ENCODE assay signal across 15 mouse cellular contexts in genomic region chr7:92822409-92823101, GRCm38 (mm10). TPM values are rescaled to one million over a fixed set of nuclear protein-coding genes. Genes with fewer than 3 reads are reported as not detected.
DNase-seq lines count a peak whose midpoint lies in the region; ATAC-seq and TF ChIP-seq lines count a peak whose summit lies in the region.
"Had no signal": no experiment of that assay in that cellular context is flagged by ENCODE, and none has a peak within 500 bp of the region (broad histone marks: within the 10 kb centered on the region; RNA-seq: fewer than 3 reads in every experiment).

No protein-coding gene starts in this region.

- H3K4me2 ChIP-seq in forebrain, embryonic 16.5 days (ENCODE audit: low read length), result no peak overlapping the region
- no peak overlapping the region for H3K4me2 ChIP-seq in forebrain, embryonic 12.5 days
- H3K4me2 ChIP-seq in lung, embryonic 15.5 days, result no peak overlapping the region
- H3K4me2 ChIP-seq in intestine, postnatal 0 days (replicated peaks; ENCODE audit: low read depth), result peak overlapping the region; percentile 55
- H3K4me2 ChIP-seq in stomach, embryonic 14.5 days (replicated peaks; ENCODE audit: low read depth, low read length), result 0 out of 2 replicates have a peak overlapping the region, but pooled peaks have one; percentile 6
- H3K4me2 ChIP-seq: heart, embryonic 15.5 days had no signal

- no peak for DNase-seq in lung, postnatal 10 days
- no peak for DNase-seq in left cerebral cortex, postnatal 4 days
- no peak for DNase-seq in cerebellum, adult 11 months
- DNase-seq: cerebellum, postnatal 36 days; gastrocnemius, postnatal 10 days; lung, postnatal 4 days; right cerebral cortex, adult 18-20 months had no signal

- H3K4me3 ChIP-seq in forebrain, embryonic 16.5 days (replicated peaks; ENCODE audit: low read length), result no peak overlapping the region
- H3K4me3 ChIP-seq in forebrain, embryonic 12.5 days (replicated peaks), result no peak overlapping the region
- H3K4me3 ChIP-seq in lung, embryonic 15.5 days, result no peak overlapping the region
- peak overlapping the region; percentile 37 for H3K4me3 ChIP-seq in intestine, postnatal 0 days (ENCODE audit: low read depth, low read length)
- H3K4me3 ChIP-seq in stomach, embryonic 14.5 days (ENCODE audit: low read depth, low read length), result no peak overlapping the region
- H3K4me3 ChIP-seq: heart, embryonic 15.5 days had no signal

- no peaks in the 10 kb centered on the region for H3K36me3 ChIP-seq in forebrain, embryonic 16.5 days (ENCODE audit: control insufficient read depth, insufficient read depth)
- H3K36me3 ChIP-seq in forebrain, embryonic 12.5 days (replicated peaks), result no peaks in the 10 kb centered on the region
- H3K36me3 ChIP-seq in lung, embryonic 15.5 days, result no peaks in the 10 kb centered on the region
- H3K36me3 ChIP-seq in intestine, postnatal 0 days (ENCODE audit: control insufficient read depth, insufficient read depth), result peaks cover 16% of the 10 kb centered on the region; the same call in 1 of the 2 replicates
- H3K36me3 ChIP-seq in stomach, embryonic 14.5 days (ENCODE audit: control insufficient read depth, insufficient read depth, low read length), result no peaks in the 10 kb centered on the region
- H3K36me3 ChIP-seq: heart, embryonic 15.5 days had no signal

- H3K27me3 ChIP-seq in forebrain, embryonic 16.5 days (replicated peaks; ENCODE audit: control insufficient read depth, insufficient read depth, low read length), result no peaks in the 10 kb centered on the region
- no peaks in the 10 kb centered on the region for H3K27me3 ChIP-seq in forebrain, embryonic 12.5 days
- no peaks in the 10 kb centered on the region for H3K27me3 ChIP-seq in lung, embryonic 15.5 days
- no peaks in the 10 kb centered on the region for H3K27me3 ChIP-seq in intestine, postnatal 0 days (replicated peaks; ENCODE audit: control insufficient read depth, insufficient read depth, low read length)
- H3K27me3 ChIP-seq in stomach, embryonic 14.5 days (ENCODE audit: control insufficient read depth, insufficient read depth, low read length), result no peaks in the 10 kb centered on the region
- H3K27me3 ChIP-seq: heart, embryonic 15.5 days had no signal

- peaks cover 9% of the 10 kb centered on the region for H3K4me1 ChIP-seq in forebrain, embryonic 16.5 days (replicated peaks; ENCODE audit: control insufficient read depth, insufficient read depth, low read length)
- H3K4me1 ChIP-seq in forebrain, embryonic 12.5 days, result no peaks in the 10 kb centered on the region
- no peaks in the 10 kb centered on the region for H3K4me1 ChIP-seq in lung, embryonic 15.5 days
- no peaks in the 10 kb centered on the region for H3K4me1 ChIP-seq in intestine, postnatal 0 days (replicated peaks; ENCODE audit: control insufficient read depth, insufficient read depth, low read length)
- peaks cover 20% of the 10 kb centered on the region; the same call in 1 of the 2 replicates for H3K4me1 ChIP-seq in stomach, embryonic 14.5 days (ENCODE audit: control insufficient read depth, insufficient read depth, low read length)

- intact Hi-C loops in left cerebral cortex, postnatal 4 days (cut with DNase I), result no loop called here

- WGBS in forebrain, embryonic 16.5 days, result 59% methylated on average over 1 of the region's 1 CpGs
- 47% methylated on average over 1 of the region's 1 CpGs for WGBS in forebrain, embryonic 12.5 days
- 51% methylated on average over 1 of the region's 1 CpGs for WGBS in lung, embryonic 15.5 days
- 55% methylated on average over 1 of the region's 1 CpGs for WGBS in intestine, postnatal 0 days
- WGBS in stomach, embryonic 14.5 days, result 19% methylated on average over 1 of the region's 1 CpGs

- no peak overlapping the region for H3K27ac ChIP-seq in forebrain, embryonic 16.5 days (ENCODE audit: low read length)
- no peak overlapping the region for H3K27ac ChIP-seq in forebrain, embryonic 12.5 days
- peak overlapping the region; percentile 54 for H3K27ac ChIP-seq in lung, embryonic 15.5 days
- peak overlapping the region; percentile 51 for H3K27ac ChIP-seq in intestine, postnatal 0 days (ENCODE audit: low read depth, low read length)
- H3K27ac ChIP-seq in stomach, embryonic 14.5 days (ENCODE audit: low read length), result peak overlapping the region; percentile 78
- H3K27ac ChIP-seq: heart, embryonic 15.5 days; kidney, postnatal 0 days had no signal

- ATAC-seq in forebrain, embryonic 16.5 days, result 0 out of 2 replicates have a peak, but pooled peaks have one; percentile 23
- no peak; the same call in 1 of the 2 replicates for ATAC-seq in forebrain, embryonic 12.5 days (ENCODE audit: low FRiP score)
- peak; percentile 58 for ATAC-seq in lung, embryonic 15.5 days (ENCODE audit: borderline replicate concordance, extremely low read depth, low FRiP score, low TSS enrichment)
- no peak for ATAC-seq in intestine, postnatal 0 days
- peak; percentile 76; the same call in 1 of the 2 replicates for ATAC-seq in stomach, embryonic 14.5 days (ENCODE audit: insufficient number of reproducible peaks, insufficient read depth, low FRiP score, low read depth)
- ATAC-seq: activated CD4-positive, CD25-positive, alpha-beta regulatory T cell, adult 4 months had no signal

- H3K9me3 ChIP-seq in forebrain, embryonic 16.5 days (ENCODE audit: control insufficient read depth, low read length), result no peaks in the 10 kb centered on the region
- no peaks in the 10 kb centered on the region for H3K9me3 ChIP-seq in forebrain, embryonic 12.5 days
- no peaks in the 10 kb centered on the region for H3K9me3 ChIP-seq in lung, embryonic 15.5 days
- H3K9me3 ChIP-seq in intestine, postnatal 0 days (ENCODE audit: control insufficient read depth), result no peaks in the 10 kb centered on the region
- no peaks in the 10 kb centered on the region for H3K9me3 ChIP-seq in stomach, embryonic 14.5 days (ENCODE audit: control insufficient read depth, low read depth, low read length)
- H3K9me3 ChIP-seq: heart, embryonic 15.5 days had no signal

- no peak overlapping the region for H3K9ac ChIP-seq in forebrain, embryonic 16.5 days (replicated peaks; ENCODE audit: low read depth, low read length)
- H3K9ac ChIP-seq in forebrain, embryonic 12.5 days, result no peak overlapping the region
- H3K9ac ChIP-seq in lung, embryonic 15.5 days, result no peak overlapping the region
- peak overlapping the region; percentile 48 for H3K9ac ChIP-seq in intestine, postnatal 0 days (ENCODE audit: low read depth, low read length)
- no peak overlapping the region for H3K9ac ChIP-seq in stomach, embryonic 14.5 days (replicated peaks; ENCODE audit: low read depth, low read length)
- H3K9ac ChIP-seq: heart, embryonic 15.5 days had no signal

- no peak for TF ChIP-seq CTCF in intestine, postnatal 0 days (IDR thresholded peaks at IDR 0.05; ENCODE audit: low read depth)

RNA-seq across cellular contexts. Expression of gene Ddias, which starts 51.5 kb away (rescaled TPM):
- polyA plus RNA-seq in forebrain, embryonic 16.5 days (2015; fragmentation: Nextera tagmentation; extraction: Ambion mirVana), result 6.6 and 9.6 TPM in 2 replicates
- polyA plus RNA-seq in forebrain, embryonic 12.5 days (2016; fragmentation: Nextera tagmentation; extraction: Ambion mirVana), result 19.7 and 21.5 TPM in 2 replicates
- polyA plus RNA-seq in lung, embryonic 15.5 days (2015; fragmentation: Nextera tagmentation; extraction: Ambion mirVana), result 15.5 and 16.4 TPM in 2 replicates
- polyA plus RNA-seq in intestine, postnatal 0 days (2015; fragmentation: Nextera tagmentation; extraction: Ambion mirVana), result 2.6 and 2.8 TPM in 2 replicates
- polyA plus RNA-seq in stomach, embryonic 14.5 days (2014; fragmentation: Nextera tagmentation; extraction: Ambion mirVana), result 9.9 and 13.2 TPM in 2 replicates
- total RNA-seq in left cerebral cortex, postnatal 4 days (2021), result 1 to 10 TPM; 3.0 to 4.5 TPM

RNA-seq across cellular contexts. Expression of gene Prcp, which starts 51.7 kb away (rescaled TPM):
- polyA plus RNA-seq in forebrain, embryonic 16.5 days (2015; fragmentation: Nextera tagmentation; extraction: Ambion mirVana), result 17.3 and 19.7 TPM in 2 replicates
- polyA plus RNA-seq in forebrain, embryonic 12.5 days (2016; fragmentation: Nextera tagmentation; extraction: Ambion mirVana), result 16.6 and 18.3 TPM in 2 replicates
- 43.1 and 43.2 TPM in 2 replicates for polyA plus RNA-seq in lung, embryonic 15.5 days (2015; fragmentation: Nextera tagmentation; extraction: Ambion mirVana)
- 25.4 and 26.9 TPM in 2 replicates for polyA plus RNA-seq in intestine, postnatal 0 days (2015; fragmentation: Nextera tagmentation; extraction: Ambion mirVana)
- 26.0 and 27.3 TPM in 2 replicates for polyA plus RNA-seq in stomach, embryonic 14.5 days (2014; fragmentation: Nextera tagmentation; extraction: Ambion mirVana)
- 10 to 100 TPM; 17.5 to 20.9 TPM for total RNA-seq in left cerebral cortex, postnatal 4 days (2021)

Comparison
In these comparisons a context has a peak if more than half of its experiments do, and no peak if none do; other contexts are left out.
1. ATAC-seq: peak in forebrain, embryonic 16.5 days (single experiment), lung, embryonic 15.5 days (single experiment) and stomach, embryonic 14.5 days (single experiment); none in forebrain, embryonic 12.5 days (single experiment) and intestine, postnatal 0 days (single experiment).
2. H3K27ac ChIP-seq: peak in lung, embryonic 15.5 days (single experiment), intestine, postnatal 0 days (single experiment) and stomach, embryonic 14.5 days (single experiment); none in forebrain, embryonic 16.5 days (single experiment) and forebrain, embryonic 12.5 days (single experiment).
3. H3K4me2 ChIP-seq: peak in intestine, postnatal 0 days (single experiment) and stomach, embryonic 14.5 days (single experiment); none in forebrain, embryonic 16.5 days (single experiment), forebrain, embryonic 12.5 days (single experiment) and lung, embryonic 15.5 days (single experiment).